Mouse (Mus musculus) embryonic facial prominence, embryonic 14.5 days (tissue): Measurements from ENCODE around the gene Erich2. TPM values are rescaled to one million over a fixed set of nuclear protein-coding genes. Genes with fewer than 3 reads are reported as not detected.
"Not testable (repeated sequence)": the region's sequence is repeated elsewhere in the genome, so short reads cannot be mapped to it uniquely, and the experiment has no call there.

Experiments
- ATAC-seq: fragments of 200-750 bp; cut with Nextera tagmentation; 2 replicates; pipeline ENCODE4 v1.8.0; 2017; ENCODE audit warnings: low read depth, moderate number of reproducible peaks, moderate TSS enrichment
- DNase-seq: peaks from one replicate; pipeline ENCODE4 v3.0.0-alpha.2; 2015; ENCODE audit warnings: low spot score
- H3K27ac ChIP-seq: fragments of 300-500 bp; sonication (generic); replicated peaks from 2 replicates; pipeline ENCODE4 v1.5.1; 2014; ENCODE audit warnings: low read depth, mild to moderate bottlenecking, low read length, moderate library complexity
- H3K27me3 ChIP-seq: fragments of 300-500 bp; sonication (generic); replicated peaks from 2 replicates; pipeline ENCODE4 v1.6.1; 2014; ENCODE audit warnings: low read length; ENCODE audit not compliant: control insufficient read depth, insufficient read depth
- H3K36me3 ChIP-seq: fragments of 300-500 bp; sonication (generic); 2 replicates; pipeline ENCODE4 v1.6.1; 2014; ENCODE audit warnings: low read length, mixed read lengths; ENCODE audit not compliant: control insufficient read depth, insufficient read depth
- H3K4me1 ChIP-seq: fragments of 300-500 bp; sonication (generic); 2 replicates; pipeline ENCODE4 v1.6.1; 2014; ENCODE audit warnings: antibody characterized with exemption, low read length; ENCODE audit not compliant: control insufficient read depth, insufficient read depth
- H3K4me2 ChIP-seq: fragments of 300-500 bp; sonication (generic); 2 replicates; pipeline ENCODE4 v1.6.1; 2014; ENCODE audit warnings: low read depth, mild to moderate bottlenecking, low read length, moderate library complexity, mixed read lengths
- H3K4me3 ChIP-seq: fragments of 300-500 bp; sonication (generic); 2 replicates; pipeline ENCODE4 v1.5.1; 2014; ENCODE audit warnings: low read depth, mild to moderate bottlenecking, low read length
- H3K9ac ChIP-seq: fragments of 300-500 bp; sonication (generic); 2 replicates; pipeline ENCODE4 v1.6.1; 2014; ENCODE audit warnings: low read depth, mild to moderate bottlenecking, low read length, moderate library complexity, mixed read lengths
- H3K9me3 ChIP-seq: fragments of 300-500 bp; sonication (generic); 2 replicates; pipeline ENCODE4 v1.6.1; 2016; ENCODE audit warnings: low read length; ENCODE audit not compliant: control insufficient read depth
- WGBS: fragments of 180-500 bp; shearing (Covaris S2); extraction: QIAGEN DNeasy Blood & Tissue Kit; methylation state at CpG from one replicate; pipeline ENCODE4 v1.1.7; 2014; 5-methylcytosine and 5-hydroxymethylcytosine counted together
- polyA plus RNA-seq: library from polyadenylated mRNA; unstranded; fragments of >200 nt; fragmentation: Nextera tagmentation; extraction: Ambion mirVana; gene quantifications from 2 replicates; pipeline ENCODE4 v1.2.1, GENCODE M21; 2014

Gene Erich2
- polyA plus RNA-seq, 1 experiment from 2014 or later: 6.1 TPM

DNA sequence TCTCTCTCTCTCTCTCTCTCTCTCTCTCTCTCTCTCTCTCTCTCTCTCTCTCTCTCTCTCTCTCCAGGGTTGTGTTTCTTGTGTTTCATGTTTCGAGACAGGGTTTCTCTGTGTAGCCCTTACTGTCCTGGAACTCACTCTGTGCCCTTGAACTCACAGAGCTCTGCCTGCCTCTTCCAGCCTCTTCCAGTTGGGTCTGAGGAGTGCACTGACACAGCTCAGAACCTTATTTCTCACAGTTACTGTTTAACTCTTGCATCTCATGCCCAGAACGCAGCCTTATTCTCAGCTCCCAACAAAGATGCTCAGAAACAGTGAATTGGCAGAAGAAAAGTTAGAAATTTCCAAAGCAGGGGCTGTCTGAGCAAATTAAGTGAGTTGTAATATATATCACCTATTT, 2.2 kb upstream of the Erich2 start:
- Histone ChIP-seq H3K9ac (no peak overlapping the region), H3K36me3 (no peaks in the 10 kb centered on the region), H3K4me3 (no peak overlapping the region), H3K9me3 (no peaks in the 10 kb centered on the region), H3K4me1 (peaks cover 11% of the 10 kb centered on the region; the same call in 1 of the 2 replicates), H3K4me2 (no peak overlapping the region), H3K27me3 (peaks cover 8% of the 10 kb centered on the region), H3K27ac (no peak overlapping the region)
- ATAC-seq (no peak), DNase-seq (no peak)
- 57% methylated on average over 2 of the region's 2 CpGs for WGBS

DNA sequence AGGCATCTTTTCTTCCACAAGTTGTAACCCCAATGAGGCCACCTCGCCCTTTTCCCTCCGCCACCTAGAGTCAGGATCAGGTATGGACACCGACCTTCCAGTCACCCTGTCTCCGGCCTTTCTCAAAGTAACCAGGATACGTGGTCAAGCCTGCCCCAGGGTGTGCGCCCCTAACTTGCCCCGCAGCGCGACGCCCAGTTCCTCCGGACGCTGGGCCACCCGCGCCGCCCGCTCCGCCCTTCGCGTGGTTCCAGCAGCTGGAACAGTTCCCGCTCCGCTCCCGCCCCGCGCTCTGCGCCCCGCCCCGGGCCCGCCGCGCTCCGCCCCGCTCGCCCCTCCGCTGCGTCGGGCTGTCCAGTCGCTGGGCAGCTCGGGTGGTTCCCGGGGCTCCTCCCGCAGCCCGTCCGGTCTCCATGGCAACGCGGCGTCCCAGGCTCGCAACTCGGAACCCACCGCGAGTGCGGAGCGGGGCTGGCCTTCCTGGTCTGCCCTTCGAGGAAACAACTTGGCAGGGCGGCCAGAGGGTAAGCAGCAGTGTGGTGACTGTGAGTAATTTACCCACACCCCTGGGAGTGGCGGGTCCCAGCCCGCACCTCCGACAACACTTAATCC, 508 bp downstream of the Erich2 start:
- H3K9ac ChIP-seq: peak overlapping the region; percentile 61
- no peak overlapping the region for H3K27ac ChIP-seq
- WGBS: 0% methylated on average over 35 of the region's 56 CpGs
- H3K4me1 ChIP-seq: peaks cover 11% of the 10 kb centered on the region; the same call in 1 of the 2 replicates
- no peaks in the 10 kb centered on the region for H3K36me3 ChIP-seq
- H3K27me3 ChIP-seq: peaks cover 8% of the 10 kb centered on the region
- H3K4me3 ChIP-seq: peak overlapping the region; percentile 59
- H3K4me2 ChIP-seq: peak overlapping the region; percentile 87
- H3K9me3 ChIP-seq: 0 out of 2 replicates have a peak, but pooled peaks cover 3% of the 10 kb centered on the region
- ATAC-seq: peak; percentile 98
- DNase-seq: peak; percentile 90

GRCm38 (mm10) chr2:70538283-70538682, 29.7 kb downstream of the Erich2 start:
- not testable (repeated sequence) for H3K27me3 ChIP-seq, H3K27ac ChIP-seq, DNase-seq, H3K9me3 ChIP-seq, H3K4me2 ChIP-seq, H3K36me3 ChIP-seq, H3K4me3 ChIP-seq, ATAC-seq, H3K4me1 ChIP-seq, H3K9ac ChIP-seq
- 41% methylated on average over 7 of the region's 7 CpGs for WGBS

DNA sequence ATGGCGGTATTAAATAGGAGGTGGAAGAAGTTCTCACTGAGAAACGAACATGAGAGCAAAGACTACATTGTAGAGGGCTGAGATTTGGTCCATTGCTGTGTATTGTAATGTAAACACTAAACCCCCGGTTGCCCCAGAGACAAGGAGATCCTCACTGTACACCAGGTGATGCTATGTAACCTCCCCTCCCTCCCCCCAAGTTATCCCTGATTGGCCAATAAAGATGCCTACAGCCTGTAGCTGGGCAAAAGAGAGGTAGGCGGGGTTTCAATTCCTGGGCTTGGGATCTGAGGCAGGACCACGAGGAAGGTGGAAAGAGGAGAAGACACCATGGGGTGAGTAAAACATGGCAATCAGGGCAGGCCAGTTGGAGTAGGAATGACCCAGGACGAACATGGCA, 42.1 kb downstream of the Erich2 start:
- no peak for DNase-seq
- 63% methylated on average over 6 of the region's 6 CpGs for WGBS
- H3K36me3 ChIP-seq: no peaks in the 10 kb centered on the region
- H3K27ac ChIP-seq: no peak overlapping the region
- no peaks in the 10 kb centered on the region for H3K27me3 ChIP-seq
- no peak for ATAC-seq
- no peaks in the 10 kb centered on the region; the same call in 1 of the 2 replicates for H3K9me3 ChIP-seq
- no peak overlapping the region for H3K9ac ChIP-seq
- H3K4me1 ChIP-seq: no peaks in the 10 kb centered on the region
- H3K4me3 ChIP-seq: no peak overlapping the region
- H3K4me2 ChIP-seq: no peak overlapping the region

DNA sequence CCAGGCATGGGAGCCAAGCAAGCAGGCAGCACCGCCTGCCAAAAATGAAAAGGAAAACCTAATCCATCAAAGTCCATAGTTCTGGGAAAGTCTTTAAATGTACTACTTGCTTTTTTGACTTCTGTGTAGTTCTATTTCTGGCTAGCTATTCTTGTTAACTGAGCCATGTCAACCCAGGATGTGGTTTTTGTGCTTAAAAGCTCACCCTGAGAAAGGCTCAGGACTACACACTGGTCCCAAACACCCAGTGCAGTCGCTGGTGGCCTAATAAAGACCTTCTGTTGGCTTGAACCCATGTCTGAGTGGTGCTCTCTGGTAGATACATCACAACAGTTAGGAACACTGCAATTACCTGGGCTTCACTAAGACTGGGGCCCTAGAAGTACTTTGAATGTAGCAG, 42.8 kb downstream of the Erich2 start:
- H3K4me1 ChIP-seq: no peaks in the 10 kb centered on the region
- no peak overlapping the region for H3K9ac ChIP-seq
- WGBS: 73% methylated on average over 2 of the region's 2 CpGs
- H3K9me3 ChIP-seq: no peaks in the 10 kb centered on the region
- H3K27me3 ChIP-seq: no peaks in the 10 kb centered on the region
- no peak overlapping the region for H3K4me3 ChIP-seq
- no peak for ATAC-seq
- no peaks in the 10 kb centered on the region for H3K36me3 ChIP-seq
- no peak overlapping the region for H3K4me2 ChIP-seq
- no peak for DNase-seq
- no peak overlapping the region for H3K27ac ChIP-seq

- H3K27me3 ChIP-seq: no peaks in the 10 kb centered on the region
- H3K4me1 ChIP-seq: no peaks in the 10 kb centered on the region
- DNase-seq (no peak), ATAC-seq (no peak)
- H3K36me3 ChIP-seq: no peaks in the 10 kb centered on the region
- no peak overlapping the region for H3K4me2 ChIP-seq
- H3K9me3 ChIP-seq: no peaks in the 10 kb centered on the region
- H3K9ac ChIP-seq: no peak overlapping the region
- no peak overlapping the region for H3K4me3 ChIP-seq
- WGBS: 79% methylated on average over 15 of the region's 15 CpGs
- H3K27ac ChIP-seq: no peak overlapping the region
Measured at GRCm38 (mm10) chr2:70552067-70552598, 43.5 kb downstream of the Erich2 start.

GRCm38 (mm10) chr2:70552772-70553171, 44.2 kb downstream of the Erich2 start, which contains the start of gene Gad1:
Gad1 (plus strand) TSS chr2:70553072.
- Histone ChIP-seq H3K4me2 (no peak within 1 kb of the TSS), H3K4me3 (no peak within 1 kb of the TSS), H3K9ac (no peak within 1 kb of the TSS), H3K36me3 (no peaks in the 10 kb centered on the region), H3K27me3 (no peaks in the 10 kb centered on the region), H3K4me1 (no peaks in the 10 kb centered on the region), H3K27ac (no peak within 1 kb of the TSS), H3K9me3 (no peaks in the 10 kb centered on the region)
- WGBS: 26% methylated on average over 4 of the region's 4 CpGs
- ATAC-seq: no peak
- no peak for DNase-seq

GRCm38 (mm10) chr2:70553826-70554225, 45.2 kb downstream of the Erich2 start:
- Histone ChIP-seq H3K4me2 (no peak overlapping the region), H3K4me1 (no peaks in the 10 kb centered on the region), H3K27me3 (peaks cover 3% of the 10 kb centered on the region), H3K9me3 (no peaks in the 10 kb centered on the region), H3K36me3 (no peaks in the 10 kb centered on the region), H3K4me3 (no peak overlapping the region), H3K9ac (no peak overlapping the region), H3K27ac (no peak overlapping the region)
- no peak for DNase-seq
- ATAC-seq: no peak
- 81% methylated on average over 3 of the region's 3 CpGs for WGBS
